Mouse (Mus musculus): ENCODE results near the gene Fbxo46. TPM values are rescaled to one million over a fixed set of nuclear protein-coding genes. Genes with fewer than 3 reads are reported as not detected.

The Fbxo46 gene
- total RNA-seq, 2 experiments from 2014 or later = 13.0 to 13.6 TPM

DNA sequence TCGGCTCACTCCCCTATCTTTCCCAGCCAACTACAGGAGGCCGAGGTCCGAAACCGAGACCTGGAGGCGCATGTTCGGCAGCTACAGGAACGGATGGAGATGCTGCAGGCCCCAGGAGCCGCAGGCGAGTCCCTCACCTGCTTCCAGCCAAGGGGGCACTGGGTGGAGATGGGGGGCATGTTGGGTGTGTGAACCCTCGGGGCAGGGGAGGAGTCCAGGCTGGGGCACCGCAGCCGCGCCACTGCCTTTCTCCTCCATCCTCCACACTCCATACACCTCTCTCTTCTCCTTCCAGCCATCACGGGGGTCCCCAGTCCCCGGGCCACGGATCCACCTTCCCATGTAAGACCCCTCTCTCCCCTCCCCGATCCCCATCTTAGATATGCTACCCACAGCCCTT is 27.7 kb upstream of the Fbxo46 start:
- no peak for DNase-seq (ENCODE audit: extremely low spot score in 1 of 2, low spot score in 2 of 2)
- intact Hi-C loops (cut with DNase I) = no loop called here

DNA sequence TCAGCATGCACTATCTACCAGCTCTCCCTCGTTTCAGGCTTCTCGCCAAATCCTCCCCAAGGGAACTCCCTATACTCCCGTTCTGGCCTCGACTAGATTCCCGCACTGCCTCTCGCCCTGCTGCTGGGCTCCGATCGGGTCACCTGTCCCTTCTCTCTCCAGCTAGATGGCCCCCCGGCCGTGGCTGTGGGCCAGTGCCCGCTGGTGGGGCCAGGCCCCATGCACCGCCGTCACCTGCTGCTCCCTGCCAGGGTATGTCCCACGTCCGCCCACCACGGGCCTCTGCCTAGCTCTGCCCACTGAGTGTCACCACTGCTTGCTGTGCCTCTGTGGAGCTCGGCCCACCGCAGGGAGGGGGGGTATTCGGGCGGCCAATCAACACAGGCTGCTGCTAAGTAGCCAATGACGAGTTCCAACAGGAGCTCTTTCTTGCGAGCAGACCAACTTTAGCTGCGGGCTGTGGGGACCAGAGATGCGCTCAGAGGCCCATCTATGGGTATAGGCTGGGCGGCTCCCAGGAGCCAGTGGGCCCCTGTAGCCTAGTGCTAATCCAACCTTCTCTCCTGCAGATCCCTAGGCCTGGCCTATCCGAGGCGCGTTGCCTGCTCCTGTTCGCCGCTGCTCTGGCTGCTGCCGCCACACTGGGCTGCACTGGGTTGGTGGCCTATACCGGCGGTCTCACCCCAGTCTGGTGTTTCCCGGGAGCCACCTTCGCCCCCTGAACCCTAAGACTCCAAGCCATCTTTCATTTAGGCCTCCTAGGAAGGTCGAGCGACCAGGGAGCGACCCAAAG is 27.1 kb upstream of the Fbxo46 start:
- intact Hi-C loops (cut with DNase I) = no loop called here

GRCm38 (mm10) chr7:19093174-19093521 is 26.5 kb upstream of the Fbxo46 start:
- intact Hi-C loops (cut with DNase I) = no loop called here
- peak; percentile 41 to 88 for DNase-seq (ENCODE audit: extremely low spot score in 1 of 2, low spot score in 2 of 2)

More for the DNA sequence above, 27.1 kb upstream of the Fbxo46 start:
- DNase-seq (ENCODE audit: extremely low spot score in 1 of 2, low spot score in 2 of 2) = peak; percentile 34 to 69

- DNase-seq (ENCODE audit: extremely low spot score in 1 of 2, low spot score in 2 of 2) = peak; percentile 77 to 97
- intact Hi-C loops (cut with DNase I) = no loop called here
Observed at GRCm38 (mm10) chr7:19093537-19094385, 25.9 kb upstream of the Fbxo46 start.

DNA sequence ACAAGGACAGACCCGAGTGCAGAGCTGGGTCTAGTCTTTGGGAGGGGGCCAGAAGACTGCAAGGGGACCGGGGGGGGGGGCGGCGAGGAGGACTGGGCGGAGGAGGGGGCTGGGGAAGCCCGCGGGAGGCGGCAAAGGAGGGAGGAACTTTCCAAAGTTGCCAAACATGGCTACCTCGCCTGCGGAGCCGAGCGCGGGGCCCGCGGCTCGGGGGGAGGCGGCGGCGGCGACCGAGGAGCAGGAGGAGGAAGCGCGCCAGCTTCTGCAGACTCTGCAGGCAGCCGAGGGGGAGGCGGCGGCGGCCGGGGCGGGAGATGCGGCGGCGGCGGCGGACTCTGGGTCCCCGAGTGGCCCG is 25.2 kb upstream of the Fbxo46 start, which contains the start of gene Six5:
Gene Six5 (plus strand): TSS at position 124 of the 355 bp plus-strand sequence.
- peak in 1 of 2 experiments; percentile 76 for DNase-seq (ENCODE audit: extremely low spot score in 1 of 2, low spot score in 2 of 2)
- intact Hi-C loops (cut with DNase I) = no loop called here

- DNase-seq (ENCODE audit: extremely low spot score in 1 of 2, low spot score in 2 of 2) = peak in 1 of 2 experiments; percentile 72
- intact Hi-C loops (cut with DNase I) = no loop called here
Observed at GRCm38 (mm10) chr7:19094826-19095750, 24.6 kb upstream of the Fbxo46 start.

DNA sequence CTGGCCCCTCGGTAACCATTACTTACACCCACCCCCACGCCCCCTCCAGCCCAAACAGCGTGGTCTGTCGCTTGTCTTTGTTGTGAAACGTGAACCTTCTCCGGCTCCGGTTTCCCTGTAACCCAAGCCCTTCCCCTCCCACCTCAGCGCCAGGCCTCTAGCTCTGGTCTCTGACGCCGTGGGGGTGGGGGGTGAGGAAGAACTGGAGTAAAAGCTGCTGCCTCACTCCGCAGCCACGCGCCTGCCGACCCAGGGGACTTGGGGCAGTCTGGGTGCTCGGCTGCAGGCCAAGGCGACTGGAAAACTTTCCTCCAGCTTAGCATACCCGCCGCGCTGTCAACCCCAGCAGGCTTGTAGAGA is 23.9 kb upstream of the Fbxo46 start:
- DNase-seq (ENCODE audit: extremely low spot score in 1 of 2, low spot score in 2 of 2) = peak in 1 of 2 experiments; percentile 82

GRCm38 (mm10) chr7:19096421-19096976 is 23.2 kb upstream of the Fbxo46 start:
- no peak for DNase-seq (ENCODE audit: extremely low spot score in 1 of 2, low spot score in 2 of 2)
- intact Hi-C loops (cut with DNase I) = no loop called here

More for the DNA sequence above, 23.9 kb upstream of the Fbxo46 start:
- intact Hi-C loops (cut with DNase I) = no loop called here

DNA sequence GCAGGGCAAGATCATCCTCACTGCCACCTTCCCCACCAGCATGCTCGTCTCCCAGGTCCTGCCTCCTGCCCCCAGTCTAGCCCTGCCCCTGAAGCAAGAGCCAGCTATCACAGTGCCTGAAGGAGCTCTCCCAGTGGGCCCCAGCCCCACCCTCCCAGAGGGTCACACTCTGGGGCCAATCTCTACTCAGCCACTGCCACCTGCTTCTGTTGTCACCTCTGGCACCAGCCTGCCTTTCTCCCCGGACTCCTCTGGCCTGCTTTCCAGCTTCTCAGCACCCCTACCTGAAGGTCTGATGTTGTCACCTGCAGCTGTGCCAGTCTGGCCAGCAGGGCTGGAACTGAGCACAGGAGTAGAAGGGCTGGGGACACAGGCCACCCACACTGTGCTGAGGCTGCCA is 22.4 kb upstream of the Fbxo46 start:
- intact Hi-C loops (cut with DNase I) = no loop called here
- DNase-seq (ENCODE audit: extremely low spot score in 1 of 2, low spot score in 2 of 2) = no peak

- no peak for DNase-seq (ENCODE audit: extremely low spot score in 1 of 2, low spot score in 2 of 2)
- intact Hi-C loops (cut with DNase I) = no loop called here
Observed at GRCm38 (mm10) chr7:19097863-19098262, 21.8 kb upstream of the Fbxo46 start.

GRCm38 (mm10) chr7:19098811-19099210 is 20.8 kb upstream of the Fbxo46 start:
- intact Hi-C loops (cut with DNase I) = no loop called here
- no peak for DNase-seq (ENCODE audit: extremely low spot score in 1 of 2, low spot score in 2 of 2)

- intact Hi-C loops (cut with DNase I) = no loop called here
- no peak for DNase-seq (ENCODE audit: extremely low spot score in 1 of 2, low spot score in 2 of 2)
Observed at GRCm38 (mm10) chr7:19100290-19100689, 19.4 kb upstream of the Fbxo46 start.

GRCm38 (mm10) chr7:19103741-19104140 is 15.9 kb upstream of the Fbxo46 start:
- DNase-seq (ENCODE audit: extremely low spot score in 1 of 2, low spot score in 2 of 2) = no peak
- intact Hi-C loops (cut with DNase I) = no loop called here

GRCm38 (mm10) chr7:19104486-19104885 is 15.2 kb upstream of the Fbxo46 start:
- intact Hi-C loops (cut with DNase I) = no loop called here
- no peak for DNase-seq (ENCODE audit: extremely low spot score in 1 of 2, low spot score in 2 of 2)

DNA sequence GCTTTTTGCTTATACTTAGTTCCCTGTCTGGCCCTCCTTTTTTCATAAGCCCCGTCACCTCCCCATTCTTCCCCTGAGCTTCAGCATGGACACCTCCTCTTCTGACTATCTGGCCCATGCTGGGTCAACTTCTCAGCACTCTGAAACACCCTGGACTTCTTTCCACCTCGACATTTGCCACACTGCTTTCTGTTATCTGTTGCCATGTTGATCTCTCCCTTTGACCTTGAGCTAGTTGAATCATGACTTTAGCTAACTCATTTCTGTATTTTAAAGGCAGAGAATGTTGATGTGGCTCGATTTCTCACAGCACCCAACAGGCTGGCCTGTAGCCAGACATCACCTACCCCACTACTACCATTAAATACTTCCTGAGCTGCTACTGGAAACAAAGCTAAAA is 12.2 kb upstream of the Fbxo46 start:
- no peak for DNase-seq (ENCODE audit: extremely low spot score in 1 of 2, low spot score in 2 of 2)
- intact Hi-C loops (cut with DNase I) = loop anchor here (5.0 kb wide), 1 partner anchor 40 kb away; no protein-coding TSS in a partner anchor

DNA sequence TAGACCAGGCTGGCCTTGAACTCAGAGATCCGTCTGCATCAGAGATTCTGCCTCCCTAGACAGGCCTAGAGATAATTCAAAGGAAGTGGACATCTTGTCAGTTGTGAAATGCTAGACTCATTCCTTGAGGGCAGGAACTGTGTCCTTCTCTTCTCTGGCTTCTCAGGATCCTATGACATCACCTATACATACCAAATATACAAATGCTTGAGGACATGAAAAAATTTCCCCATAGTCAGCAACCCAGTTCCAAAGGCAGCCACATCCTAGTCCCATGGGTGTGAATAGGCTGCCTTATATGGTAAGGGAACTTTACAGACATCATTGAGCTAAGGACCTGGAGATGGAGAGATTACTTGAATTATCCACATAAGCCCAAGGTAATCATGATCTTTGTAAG is 10.1 kb upstream of the Fbxo46 start:
- intact Hi-C loops (cut with DNase I) = loop anchor here (5.0 kb wide), 1 partner anchor 42 kb away; no protein-coding TSS in a partner anchor
- DNase-seq (ENCODE audit: extremely low spot score in 1 of 2, low spot score in 2 of 2) = no peak

DNA sequence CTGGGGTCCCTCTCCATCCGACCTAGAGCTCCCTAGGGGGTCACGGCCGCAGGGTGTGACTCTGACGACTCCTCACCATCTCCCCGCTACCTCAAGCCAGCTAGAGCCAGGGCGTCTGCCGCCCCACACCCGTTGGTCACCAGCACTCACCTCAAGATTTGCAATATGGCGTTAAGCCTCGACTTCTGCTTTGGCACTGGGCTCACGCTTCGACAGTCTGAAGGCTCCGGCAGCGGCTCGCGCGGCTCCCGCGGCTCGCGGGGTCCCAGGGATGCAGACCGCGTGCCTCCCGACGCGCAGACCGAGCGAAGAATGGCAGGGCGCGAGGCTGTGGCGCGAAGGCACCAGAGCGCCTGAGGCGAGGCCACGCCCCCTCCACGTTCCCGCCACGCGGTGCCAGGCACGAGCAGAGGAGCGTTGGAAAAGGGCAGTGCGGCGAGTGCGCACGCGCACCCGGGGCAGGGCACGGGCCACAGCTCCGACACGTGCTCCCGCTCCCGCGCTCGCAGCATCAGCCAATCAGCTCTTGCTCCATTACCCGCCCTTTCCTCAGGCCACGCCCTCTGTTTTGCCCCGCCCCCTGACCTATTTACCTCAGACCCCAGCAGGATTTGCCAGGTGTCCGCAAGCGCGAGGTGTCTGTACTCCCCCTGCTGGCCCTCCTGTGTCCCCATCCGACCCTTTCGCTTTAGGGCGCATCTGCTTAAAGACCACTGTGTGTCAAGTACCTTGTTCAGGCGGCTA is 1.5 kb upstream of the Fbxo46 start, which contains the start of gene Gm4969:
Gene Gm4969 (minus strand): TSS at position 341 of the 744 bp plus-strand sequence.
- intact Hi-C loops (cut with DNase I) = no loop called here
- DNase-seq (ENCODE audit: extremely low spot score in 1 of 2, low spot score in 2 of 2) = peak; percentile 67 to 89

DNA sequence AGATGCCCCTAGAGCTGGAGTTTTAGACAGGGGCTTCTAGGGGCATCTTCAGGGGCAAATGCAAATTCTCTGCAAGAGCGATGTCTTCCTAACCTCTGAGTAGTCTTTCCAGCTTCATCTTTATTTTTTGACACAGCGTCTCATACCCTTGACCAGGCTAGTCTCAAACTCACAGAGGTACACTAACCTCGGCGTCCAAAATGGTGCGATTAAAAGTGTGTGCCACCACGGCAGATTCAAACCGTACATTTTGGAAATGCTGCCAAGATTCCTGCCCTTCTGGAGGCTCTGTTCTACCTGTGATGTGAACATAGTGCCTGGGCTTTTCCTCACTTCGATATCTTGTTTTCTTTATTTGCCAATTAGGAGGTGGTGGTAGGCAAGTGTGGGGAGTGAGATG is 576 bp upstream of the Fbxo46 start:
- no peak for DNase-seq (ENCODE audit: extremely low spot score in 1 of 2, low spot score in 2 of 2)
- intact Hi-C loops (cut with DNase I) = no loop called here

Measured in left cerebral cortex, postnatal 10 days (tissue).